Mouse (Mus musculus): ENCODE measurements around the gene Stard13.

Gene Stard13

DNA sequence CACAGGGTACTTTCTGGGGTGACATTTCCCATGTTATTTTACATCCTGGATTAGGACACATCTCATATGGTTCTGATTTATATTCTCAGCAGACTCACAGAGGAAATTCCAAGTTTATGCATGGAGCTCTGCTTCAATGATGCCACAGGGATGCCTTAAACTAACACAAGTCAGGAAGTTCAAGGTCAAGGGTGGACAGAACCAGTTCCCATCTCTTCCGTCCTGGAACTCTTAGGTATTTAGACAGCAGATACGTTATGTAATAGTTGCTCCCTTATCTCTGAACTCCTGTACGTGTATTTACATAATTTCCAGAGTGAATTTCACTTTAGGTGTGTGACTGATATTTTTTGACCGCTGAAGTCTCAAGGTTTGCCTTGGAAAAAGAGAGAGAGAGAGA lies 130.4 kb downstream of the Stard13 start:
- DNase-seq, result no peak

DNA sequence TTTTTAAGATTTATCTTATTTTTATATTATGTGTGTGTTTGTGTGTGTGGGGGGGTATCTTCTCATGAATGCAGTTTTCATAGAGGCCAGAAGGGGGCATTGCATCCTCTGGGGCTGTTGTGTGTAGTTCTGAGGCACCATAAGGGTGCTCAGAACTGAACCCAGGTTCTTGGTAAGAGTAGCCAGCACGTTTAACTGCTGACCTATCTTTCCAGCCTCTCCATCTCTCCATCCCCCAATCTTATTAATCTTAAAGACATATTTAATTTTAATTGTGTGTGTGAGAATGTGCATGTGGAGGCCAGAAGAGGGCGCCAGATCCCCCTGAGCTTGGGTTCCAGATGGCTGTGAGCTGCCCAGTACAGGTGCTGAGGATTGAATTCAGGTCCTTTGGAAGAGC lies 131.4 kb downstream of the Stard13 start:
- no peak for DNase-seq

DNA sequence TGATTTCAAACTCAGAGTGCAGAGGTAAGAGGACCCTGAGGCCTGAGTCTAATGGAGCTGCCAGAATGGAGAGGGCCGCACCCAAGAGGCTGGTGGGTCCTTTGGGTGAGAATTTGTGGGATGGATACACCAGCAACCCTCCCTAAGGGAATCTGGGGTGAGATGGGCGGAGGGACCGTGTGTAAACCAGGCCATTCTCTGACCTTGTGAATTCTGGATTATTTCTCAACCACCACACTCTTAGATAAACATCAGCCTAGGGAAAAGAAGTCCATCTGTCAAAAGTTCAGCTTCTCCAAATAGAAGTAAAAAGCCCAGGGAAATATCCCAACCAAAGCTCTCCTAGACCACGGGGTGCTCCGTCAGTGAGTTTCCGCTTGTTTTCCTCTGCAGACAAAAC lies 137.6 kb downstream of the Stard13 start:
- no peak for DNase-seq

DNA sequence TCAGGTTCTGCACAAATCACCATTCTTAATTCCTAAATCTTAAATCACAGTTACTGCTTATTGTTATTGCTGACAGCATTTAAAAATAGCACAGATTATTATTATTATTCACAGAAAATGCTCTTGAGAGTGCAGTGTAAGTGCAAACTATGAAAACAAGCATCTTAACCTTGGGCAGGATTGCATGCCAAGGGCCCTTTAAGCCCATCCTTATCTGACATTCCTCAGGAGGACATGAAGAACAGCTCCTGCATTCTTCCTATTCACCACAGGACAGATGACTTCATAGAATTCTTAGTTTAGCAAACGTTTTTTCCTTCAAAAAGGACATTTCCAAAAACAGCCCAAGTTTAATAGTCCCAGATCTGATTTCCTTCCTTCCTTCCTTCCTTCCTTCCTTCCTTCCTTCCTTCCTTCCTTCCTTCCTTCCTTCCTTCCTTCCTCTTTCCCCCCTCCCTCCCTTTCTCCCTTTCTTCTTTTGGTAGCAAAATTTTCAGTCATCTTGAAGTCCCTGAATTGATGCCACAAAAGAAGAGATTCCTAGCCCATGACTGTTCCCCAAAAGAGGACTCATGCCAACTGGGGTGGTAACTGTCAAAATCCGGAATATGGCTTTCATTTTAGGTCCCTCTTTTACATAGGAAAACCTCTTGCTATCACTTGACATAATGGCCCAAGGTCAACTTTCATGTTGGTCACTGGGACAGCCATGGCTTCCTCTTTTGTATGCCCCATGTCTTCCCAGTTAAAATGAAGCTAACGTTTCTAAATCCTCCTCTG lies 140.6 kb downstream of the Stard13 start:
- no peak for DNase-seq

DNA sequence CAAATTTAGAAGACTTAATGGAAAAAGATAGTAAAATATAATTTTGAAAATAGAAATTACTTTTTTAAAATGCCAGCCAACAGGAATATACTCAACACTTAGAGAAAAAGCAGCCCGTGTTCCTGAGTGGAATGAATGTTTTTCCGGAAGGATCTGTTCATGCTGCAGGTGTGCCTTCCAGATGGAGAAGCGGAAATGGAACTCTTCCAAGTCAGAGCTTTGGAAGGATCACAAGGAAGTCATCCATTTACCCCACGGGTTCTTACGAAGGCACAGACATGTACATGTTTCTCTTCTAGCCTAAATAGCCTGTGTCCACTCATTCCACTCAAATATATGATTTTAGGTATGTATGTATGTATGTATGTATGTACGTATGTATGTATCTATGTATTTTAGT lies 142.6 kb downstream of the Stard13 start:
- no peak for DNase-seq

DNA sequence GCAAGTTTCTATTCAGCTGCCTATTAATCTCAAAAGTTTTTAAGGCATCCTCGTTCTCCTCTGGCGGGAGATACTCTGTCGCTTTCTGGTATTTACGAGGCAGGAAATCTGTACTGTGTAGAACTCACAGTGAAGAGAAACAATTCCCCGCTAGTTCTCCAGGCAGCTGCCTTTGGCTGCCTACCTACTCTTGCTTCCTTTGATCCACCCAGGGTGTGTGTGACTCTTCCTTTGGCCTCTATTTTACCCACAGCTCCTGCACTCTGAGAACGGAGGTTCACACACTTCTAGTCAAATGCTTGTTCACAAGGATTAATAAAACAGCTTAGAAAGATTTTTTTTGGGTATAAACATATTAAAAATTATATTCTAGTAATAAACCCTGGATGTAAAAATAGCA lies 144.4 kb downstream of the Stard13 start:
- DNase-seq, result no peak

DNA sequence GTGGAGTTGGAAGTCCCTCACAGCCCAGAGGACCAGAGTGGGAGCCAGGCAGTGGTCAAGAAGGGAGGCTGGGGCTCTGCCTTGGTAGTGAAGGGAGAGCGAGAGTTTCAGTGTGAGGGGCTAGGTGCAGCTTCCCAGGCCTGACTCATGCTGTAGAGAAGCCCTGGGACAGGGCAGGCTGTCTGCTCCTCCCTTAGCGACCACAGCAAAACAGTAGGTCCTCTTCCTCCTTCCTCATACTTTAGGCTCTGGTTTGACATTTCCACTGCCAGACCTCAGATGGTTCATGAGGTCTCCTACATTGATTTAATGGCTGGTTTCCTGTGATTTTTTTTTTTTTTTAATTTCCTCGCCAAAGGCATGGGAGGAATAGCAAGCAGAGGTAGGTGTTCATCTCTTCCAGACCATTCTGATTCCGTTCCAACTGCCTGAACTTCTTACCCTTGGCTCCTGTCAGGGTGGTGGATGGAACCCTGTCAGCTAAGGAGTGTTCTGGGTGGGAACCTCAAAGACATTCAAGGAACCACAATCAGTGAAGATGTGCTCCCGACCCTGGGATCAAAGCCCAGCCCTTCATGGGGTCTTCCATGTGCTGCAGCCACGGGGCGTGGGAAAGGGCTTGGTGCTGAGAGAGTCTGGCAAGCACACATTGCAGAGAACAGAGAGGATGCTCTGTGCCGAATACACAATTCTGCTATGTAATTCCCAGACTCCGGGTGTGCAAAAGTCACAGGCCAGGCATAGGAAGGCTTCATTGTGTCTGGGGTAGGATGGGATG lies 147.0 kb downstream of the Stard13 start:
- peak in 1 of 2 experiments; percentile 38 for DNase-seq

DNA sequence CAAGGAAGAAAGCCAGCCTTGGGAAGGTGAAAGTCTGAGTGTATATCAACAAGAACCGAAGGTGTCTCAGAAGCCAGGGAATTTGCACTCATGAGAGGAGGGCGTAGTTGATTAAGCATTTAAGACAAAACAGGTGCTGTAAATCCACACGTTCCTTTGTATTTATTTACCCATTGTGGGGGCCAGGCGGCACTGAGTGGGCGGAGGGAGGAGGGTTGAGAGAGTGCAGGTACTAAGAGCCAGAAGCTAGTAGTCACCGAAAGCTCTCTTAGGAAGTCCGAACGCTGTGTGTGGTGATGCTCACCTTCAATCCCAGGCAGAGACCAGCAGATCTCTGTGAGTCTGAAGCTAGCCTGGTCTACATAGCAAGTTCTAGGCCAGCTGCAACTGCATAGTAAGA lies 147.9 kb downstream of the Stard13 start:
- peak in 1 of 2 experiments; percentile 38 for DNase-seq

DNA sequence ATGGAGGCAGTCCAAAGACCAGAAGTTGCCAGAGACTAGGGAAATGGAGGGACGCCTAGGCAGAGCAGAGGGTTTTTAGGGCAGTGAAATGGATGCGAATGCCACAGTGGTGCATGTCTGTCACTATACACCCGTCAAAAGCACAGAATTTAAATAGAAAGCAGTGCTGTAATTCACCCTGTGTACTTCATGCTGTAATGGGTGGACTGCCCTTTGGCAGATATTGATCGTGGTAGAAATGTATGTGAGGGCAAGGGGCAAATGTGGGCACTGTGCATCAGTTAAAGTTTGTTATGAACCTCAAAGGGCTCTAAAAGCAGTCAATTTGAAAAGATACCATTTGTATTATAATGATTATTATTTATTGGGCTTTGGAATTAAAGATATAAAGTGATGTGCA lies 153.4 kb downstream of the Stard13 start:
- DNase-seq, result no peak

DNA sequence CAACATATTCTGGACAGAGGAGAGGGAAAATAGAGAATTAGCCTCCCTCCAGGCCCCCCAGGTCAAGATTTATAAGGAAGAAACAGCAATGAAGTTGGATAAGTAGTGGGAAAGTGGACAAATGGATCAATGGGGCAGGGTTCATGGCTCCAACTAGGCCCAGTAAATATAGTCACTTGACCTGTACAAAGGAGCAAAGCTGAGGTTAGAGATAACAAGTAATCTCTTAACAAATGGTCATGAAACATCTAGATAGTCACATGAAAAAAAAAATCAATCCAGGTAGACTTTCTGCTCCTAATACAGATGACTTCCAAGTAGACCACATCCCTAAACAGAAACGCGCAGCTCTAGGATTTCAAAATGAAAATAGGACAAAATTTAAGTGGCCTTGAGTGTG lies 155.7 kb downstream of the Stard13 start:
- DNase-seq, result no peak

DNA sequence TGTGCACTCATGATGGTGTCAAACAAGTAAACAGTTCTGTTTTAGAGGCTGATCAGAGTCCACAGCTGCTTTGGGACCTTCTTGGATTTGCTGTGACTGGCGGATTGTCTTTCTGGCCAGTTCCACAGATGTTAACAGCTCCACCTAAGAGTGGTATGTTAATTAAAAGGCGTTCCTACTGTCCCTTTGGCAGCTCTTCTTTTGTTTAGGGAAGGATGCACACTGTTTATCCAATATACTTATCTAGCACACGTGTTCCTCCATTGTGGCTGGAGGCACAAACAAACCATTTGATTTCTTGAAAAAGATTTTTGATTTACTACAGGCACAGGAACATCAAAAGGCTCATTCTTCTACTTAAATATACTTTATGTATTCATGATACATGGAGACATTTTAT lies 156.7 kb downstream of the Stard13 start:
- DNase-seq, result no peak

DNA sequence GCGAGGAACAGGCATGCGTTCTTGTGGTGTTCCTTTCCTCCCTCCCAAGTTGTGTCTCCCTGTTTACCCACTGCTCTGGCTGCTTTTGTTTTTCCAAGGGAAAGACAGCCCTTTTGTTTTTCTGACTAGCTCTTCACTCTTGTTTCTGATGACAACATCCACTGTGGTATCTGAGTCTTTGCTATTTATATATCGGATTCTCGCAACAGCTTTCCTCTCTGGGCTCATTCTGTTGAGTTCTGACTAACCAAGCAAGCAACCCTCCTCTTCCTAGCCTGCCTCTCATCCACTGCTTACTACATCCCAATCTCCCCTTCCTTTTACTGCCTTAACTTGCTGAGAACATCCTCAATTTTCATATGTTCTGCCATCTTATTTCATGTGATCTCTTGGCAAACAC lies 159.4 kb downstream of the Stard13 start:
- DNase-seq, result no peak

DNA sequence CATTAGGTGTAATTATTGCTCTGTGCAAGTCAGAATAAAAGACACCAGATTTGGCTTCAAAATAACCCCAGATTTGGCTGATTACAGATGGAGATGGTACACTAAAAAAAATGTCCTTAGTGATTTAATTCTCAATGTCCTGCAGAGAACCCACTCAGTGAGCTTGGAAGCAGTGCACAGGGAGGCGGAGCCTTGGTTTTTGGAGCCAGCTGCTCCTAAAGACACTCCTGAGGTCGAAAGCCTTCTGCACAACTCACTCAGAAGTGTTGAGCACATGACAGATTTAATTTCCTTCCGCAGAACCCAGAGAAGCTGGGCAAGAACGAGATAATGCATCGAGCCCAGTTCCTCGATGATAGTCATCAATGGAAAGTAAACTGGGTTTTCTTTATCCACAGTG lies 162.2 kb downstream of the Stard13 start:
- DNase-seq, result no peak

DNA sequence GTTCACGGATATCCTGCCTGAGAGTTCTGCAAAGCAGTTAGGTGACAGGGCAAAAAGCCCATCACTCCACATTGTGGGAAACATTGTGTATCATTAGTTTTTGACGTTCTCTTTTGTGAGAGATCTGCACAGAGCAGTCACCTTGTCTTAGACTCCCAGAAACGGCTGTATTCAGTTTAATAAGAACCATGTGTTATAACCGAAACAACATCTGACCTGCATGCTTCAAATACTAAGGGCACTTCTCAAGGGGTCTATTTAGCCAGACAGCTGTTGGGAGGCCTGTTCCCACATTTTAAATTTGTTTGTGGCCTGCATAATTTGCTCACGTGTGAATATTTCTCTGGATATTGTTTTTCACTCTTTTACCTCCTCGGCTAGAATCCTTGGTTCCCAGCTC lies 162.7 kb downstream of the Stard13 start:
- DNase-seq, result no peak

DNA sequence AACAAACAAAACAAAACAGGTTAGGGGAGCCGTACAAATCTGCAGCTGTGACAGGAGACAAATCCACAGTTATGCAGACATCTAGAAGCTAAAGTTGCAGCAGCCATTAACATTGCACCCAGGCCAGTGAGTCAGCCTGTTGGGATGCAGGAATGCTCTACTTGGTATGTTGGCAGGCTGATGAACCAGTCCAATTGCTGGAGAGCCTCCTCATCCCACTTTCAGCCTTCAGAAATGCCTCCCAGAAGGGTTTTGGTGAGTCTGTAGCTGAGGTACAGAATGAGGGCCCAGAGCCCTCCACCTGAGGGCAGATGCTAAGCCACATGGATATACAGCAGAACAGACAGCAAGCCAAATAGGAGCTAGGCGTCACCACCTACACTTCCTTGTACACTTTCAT lies 164.1 kb downstream of the Stard13 start:
- no peak for DNase-seq

DNA sequence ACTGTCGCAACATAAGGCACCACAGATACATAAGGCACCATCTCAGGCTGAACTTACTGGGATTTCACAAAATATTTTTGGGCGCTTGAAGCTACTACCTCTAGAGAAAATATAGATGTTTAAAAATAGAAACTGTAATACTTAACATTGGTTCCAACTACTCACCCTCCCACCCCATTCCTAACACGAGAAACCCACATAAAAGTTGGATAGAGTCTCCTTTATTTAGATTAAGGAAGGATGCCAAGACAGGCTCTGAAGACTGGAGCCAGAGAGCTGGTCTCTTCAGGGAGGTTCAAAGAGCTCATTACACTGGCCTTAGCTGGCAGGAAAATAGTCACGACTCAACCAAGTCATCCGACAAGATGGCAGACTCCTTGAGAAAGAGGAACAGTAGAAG lies 167.6 kb downstream of the Stard13 start:
- DNase-seq, result peak in 1 of 2 experiments; percentile 6

DNA sequence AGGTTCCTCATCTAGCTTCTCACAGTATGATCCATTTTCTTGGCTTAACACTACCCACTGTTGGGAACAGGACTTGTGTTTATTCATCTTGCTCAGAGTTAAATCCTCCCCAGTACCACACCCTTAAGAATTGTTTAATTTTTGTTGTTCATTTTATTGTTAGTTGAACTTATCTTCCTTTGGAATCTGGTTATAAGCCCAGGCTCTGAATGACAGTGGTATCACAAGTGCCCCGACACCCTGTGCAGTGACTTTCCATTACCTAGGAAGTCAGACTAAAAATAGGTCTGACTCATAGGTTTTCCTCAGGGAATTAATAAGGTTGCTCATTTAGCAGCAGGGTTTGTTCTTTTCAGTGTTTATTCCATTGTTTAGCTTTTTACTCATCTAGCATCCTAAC lies 168.4 kb downstream of the Stard13 start:
- DNase-seq, result no peak

DNA sequence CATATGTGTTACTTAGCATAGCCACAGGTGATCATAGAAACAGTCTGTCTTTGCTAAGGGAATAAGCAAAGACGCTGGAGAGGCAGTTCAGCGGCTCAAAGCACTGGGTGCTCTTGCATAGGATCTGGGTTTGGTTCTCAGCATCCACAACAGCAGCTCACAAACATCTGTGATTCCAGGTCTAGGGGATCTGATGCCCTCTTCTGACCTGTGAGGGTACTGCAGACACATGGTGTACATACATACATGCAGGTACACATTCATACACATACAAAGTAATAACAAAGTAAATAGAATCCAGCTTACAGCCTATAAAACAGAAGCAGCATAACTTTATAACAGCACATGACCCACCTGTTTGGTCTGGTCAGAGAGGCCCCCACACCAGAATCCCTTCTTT lies 171.7 kb downstream of the Stard13 start:
- no peak for DNase-seq

DNA sequence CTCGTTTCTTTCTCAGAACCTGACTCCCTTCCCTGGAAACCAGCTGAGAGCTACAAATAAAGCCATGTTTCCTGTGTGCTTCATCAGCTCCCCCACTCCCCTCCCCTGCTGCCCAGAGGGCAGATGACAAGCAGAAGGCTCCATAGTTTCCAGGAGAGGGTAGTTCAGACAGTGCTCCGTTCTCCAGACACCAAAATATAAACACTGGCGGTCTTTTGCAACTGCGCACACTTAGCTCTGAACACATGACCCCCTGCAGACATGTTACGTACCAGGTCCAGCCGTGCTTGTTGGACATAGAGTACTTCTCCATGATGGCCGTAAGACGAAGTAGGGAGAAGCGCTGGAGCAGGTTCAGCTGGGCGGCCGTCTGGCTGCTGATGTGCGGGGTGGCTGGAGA lies 173.2 kb downstream of the Stard13 start:
- DNase-seq, result peak; percentile 33 to 52

DNA sequence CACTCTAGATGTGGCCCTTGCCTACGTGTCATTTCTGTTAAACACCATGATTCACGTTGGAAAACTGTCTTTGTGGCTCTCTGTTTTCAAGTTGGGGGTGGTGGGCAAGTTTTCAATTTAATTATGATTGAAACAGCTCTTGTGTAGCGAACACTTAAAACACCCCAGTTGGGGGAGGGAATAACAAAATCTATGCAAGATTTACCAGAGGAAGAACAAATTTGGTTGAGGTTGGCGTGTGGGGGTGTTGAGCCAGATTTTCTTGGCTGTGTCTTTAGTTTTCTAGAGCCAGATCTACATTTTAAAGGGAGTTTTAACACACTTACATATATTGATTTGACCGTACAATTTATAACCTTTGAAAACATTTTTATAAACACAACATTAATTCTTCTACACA lies 173.9 kb downstream of the Stard13 start:
- DNase-seq, result no peak

DNA sequence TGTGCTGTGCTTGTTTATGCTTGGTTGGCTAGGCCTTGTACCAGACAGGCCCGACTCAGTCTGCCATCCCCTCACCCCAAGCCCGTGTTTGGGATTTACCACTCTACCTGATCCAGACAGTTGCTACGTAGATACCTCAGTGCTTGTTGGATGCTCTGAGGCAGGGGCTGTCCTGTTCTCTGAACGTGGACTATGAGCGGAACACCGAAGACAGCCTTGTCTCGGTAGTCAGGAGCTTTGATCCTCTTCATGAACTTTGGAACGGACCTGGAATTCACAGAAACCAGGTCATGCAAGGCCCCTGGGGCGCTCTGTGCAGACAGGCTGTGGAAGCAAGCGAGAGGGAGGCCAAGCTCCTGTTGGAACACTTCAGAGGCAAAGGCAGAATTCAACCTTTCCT lies 174.3 kb downstream of the Stard13 start:
- no peak for DNase-seq

DNA sequence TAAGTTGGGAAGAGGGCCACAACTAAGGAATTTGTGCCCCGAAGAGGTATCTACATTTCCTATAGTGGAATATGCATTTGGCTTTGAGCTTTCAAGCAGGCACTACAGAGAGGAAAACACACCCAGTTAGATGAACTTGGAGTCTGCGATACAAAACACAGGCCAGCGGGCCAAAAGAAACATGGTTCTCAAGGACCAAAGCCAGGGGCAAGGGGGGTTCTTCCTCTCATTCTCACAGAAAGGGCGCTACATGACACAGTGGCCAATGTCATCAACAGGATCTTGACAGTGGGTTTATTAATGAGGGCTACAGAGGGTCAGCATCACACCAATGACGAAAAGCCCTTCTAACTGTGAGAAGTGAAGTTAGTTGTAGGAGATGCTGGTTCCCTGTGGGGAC lies 175.9 kb downstream of the Stard13 start:
- DNase-seq, result no peak

DNA sequence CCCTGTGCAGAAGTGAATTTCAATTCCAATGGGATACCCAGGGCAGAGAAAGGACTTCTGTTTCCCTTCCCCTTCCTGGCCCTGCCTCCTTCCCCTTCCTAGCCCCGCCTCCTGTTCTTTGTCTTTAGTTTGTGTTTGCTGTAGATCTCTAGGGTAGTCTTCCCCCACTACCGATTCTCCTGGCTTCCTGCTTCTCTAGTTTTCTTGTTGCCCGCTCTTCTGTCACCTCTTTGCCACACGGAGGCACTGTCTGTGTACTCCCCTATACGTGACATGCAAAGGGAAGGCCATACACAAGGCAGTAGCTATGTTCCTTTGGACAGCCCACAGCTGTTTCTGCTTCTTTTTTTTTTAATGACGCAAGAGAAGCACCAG lies 176.7 kb downstream of the Stard13 start:
- DNase-seq, result peak; percentile 59 to 69

DNA sequence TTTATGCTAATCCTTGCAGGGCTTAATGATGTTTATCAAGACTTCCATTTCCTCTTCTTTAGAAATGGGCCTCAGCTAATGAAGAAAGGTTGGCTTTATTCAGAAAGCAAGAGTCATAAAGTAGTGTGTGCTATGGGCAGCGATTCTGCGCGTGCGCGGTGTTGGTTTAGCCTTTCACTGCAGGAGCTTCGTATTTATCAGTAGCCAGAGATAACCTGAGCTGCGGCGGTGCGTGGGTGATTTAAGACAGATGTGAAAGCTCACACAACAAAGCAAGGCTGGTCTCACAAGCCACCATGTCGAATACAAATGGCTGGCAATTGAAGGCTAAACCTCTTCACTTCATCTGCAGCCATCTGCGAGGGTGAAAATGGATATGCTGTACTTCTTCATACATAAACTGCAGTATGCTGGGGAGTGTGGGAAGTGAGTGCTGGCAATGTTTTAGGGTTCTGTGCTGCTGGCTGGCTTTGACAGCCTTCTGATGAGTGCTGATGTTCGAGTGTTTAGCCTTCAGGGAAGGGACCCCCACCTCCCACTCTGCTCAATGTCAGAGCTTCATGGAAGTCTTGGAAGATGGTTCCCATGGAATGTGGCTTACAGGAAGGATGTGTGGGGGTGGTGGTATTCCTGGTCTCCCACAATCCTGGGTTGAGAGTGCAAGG lies 177.2 kb downstream of the Stard13 start:
- DNase-seq, result peak in 1 of 2 experiments; percentile 57
